Mouse (Mus musculus): ENCODE measurements around the gene Gm45713. TPM values are rescaled to one million over a fixed set of nuclear protein-coding genes. Genes with fewer than 3 reads are reported as not detected.
"Not testable (repeated sequence)": the region's sequence is repeated elsewhere in the genome, so short reads cannot be mapped to it uniquely, and the experiment has no call there.

The Gm45713 gene
- total RNA-seq, 2 experiments from 2014 or later: not detected

DNA sequence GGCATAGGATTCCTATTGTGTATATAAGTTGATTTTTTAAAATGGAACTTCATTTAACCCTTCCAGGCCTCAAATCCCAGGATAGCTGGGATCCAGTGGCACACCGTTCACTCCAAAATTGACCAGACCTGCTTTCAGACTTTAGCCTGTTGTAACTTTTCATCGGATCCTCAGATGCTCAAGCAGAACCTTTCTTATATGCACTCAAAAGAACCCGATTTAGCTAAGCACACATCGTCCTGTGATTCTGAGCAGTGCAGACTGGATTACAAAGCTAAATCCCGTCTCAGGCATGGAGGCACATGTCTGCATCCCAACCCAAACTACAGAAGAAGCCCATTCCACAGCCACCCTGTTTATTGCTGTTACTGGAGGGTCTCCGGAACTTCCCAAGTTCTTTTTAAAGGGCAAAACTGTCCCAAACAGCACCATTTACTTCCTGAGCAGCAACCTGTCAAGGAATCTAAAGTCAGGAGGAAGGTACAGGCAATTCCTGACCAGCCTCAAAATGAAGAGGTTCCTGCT, 8.3 kb downstream of the Gm45713 start:
- intact Hi-C loops (cut with DNase I): loop anchor here (2.0 kb wide), 1 partner anchor 47 kb away; no protein-coding TSS in a partner anchor
- DNase-seq (ENCODE audit: low spot score in 2 of 2): no peak

- DNase-seq (ENCODE audit: low spot score in 2 of 2): no peak
- intact Hi-C loops (cut with DNase I): no loop called here
Observed at GRCm38 (mm10) chr7:45126844-45127699, 9.0 kb downstream of the Gm45713 start.

DNA sequence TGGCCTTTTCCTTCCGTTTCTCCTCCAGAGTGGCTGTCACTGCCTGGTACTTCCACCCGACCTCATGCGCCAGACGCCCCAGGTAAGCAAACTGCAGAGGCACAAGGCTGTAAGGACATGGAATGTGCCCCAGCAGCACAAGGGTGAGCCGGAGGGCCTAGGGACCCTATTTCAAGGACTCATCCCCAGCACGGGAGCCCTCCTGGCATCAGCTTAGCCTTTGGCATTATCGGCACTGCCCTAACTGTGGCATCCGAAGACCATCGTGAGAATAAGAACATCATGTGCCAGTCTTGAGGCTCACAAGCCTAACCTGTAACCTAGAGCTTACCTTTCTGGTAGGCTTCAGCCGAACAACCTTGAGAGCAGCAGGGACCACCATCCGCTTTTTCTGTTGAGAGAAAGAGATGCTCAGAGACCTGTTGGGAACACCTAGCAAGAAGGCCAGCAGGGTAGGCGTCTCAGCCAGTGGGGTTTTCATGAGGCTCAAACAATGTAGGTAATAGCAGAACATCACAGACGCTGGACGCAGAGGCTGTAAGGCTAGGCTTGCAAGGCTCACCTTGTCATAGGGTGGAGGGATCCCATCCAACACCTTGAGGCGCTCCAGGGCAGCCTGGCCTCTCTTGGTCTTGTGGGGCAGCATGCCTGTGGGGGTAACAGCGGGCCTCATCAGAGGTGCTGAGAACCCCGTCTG, 9.7 kb downstream of the Gm45713 start:
- no peak for DNase-seq (ENCODE audit: low spot score in 2 of 2)
- intact Hi-C loops (cut with DNase I): no loop called here

- intact Hi-C loops (cut with DNase I); DNase-seq (ENCODE audit: low spot score in 2 of 2): not testable (repeated sequence)
Observed at GRCm38 (mm10) chr7:45125649-45126048, 10.4 kb downstream of the Gm45713 start.

GRCm38 (mm10) chr7:45125144-45125600, 10.9 kb downstream of the Gm45713 start:
- DNase-seq (ENCODE audit: low spot score in 2 of 2): no peak
- intact Hi-C loops (cut with DNase I): no loop called here

DNA sequence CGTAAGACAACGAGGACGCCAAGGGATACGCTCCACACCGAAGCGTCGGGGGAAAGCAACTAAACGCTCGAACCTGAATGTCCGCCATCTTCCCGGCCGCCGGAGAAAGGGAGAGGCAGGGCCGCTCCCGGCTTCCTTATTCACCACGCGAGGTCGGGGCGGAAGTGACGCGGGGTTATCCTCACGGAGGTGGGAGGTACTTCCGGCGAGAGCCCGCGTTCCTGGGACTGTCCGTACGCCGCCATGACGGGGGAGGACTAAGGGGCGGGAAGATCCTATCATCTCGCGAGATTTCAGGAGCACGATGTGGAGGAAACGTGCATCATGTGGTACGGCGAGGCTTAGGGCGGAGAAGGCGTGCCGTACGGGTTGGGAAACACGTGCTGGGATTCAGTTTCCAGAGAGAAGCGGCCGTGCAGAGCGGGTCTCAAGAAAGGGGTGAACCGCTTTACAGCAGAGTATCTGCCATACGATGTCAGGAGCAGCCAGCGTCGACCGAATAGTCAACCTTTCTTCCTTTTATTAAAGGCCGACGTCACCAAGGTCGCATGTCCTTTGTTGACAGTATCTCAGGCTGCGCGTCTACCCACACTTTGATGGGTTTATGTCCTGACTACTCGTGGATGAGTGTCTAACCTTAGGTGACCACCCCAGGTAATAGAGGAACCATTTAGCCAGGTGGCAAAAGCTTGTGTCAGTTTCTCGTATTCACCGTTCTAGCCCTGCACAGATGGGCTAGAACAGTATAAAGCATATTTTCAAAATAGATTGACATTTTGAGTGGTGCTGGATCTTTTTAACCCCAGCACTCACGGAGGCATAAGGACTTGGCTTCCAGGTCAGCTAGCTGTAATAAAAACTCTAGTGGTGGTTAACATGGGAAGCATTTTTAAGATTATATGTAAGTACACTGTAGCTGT, 11.5 kb downstream of the Gm45713 start, which contains the start of gene Rps11:
Rps11 (minus strand) TSS at position 216 of the 920 bp plus-strand sequence.
- peak; percentile 99 for DNase-seq (ENCODE audit: low spot score in 2 of 2)
- intact Hi-C loops (cut with DNase I): no loop called here

DNA sequence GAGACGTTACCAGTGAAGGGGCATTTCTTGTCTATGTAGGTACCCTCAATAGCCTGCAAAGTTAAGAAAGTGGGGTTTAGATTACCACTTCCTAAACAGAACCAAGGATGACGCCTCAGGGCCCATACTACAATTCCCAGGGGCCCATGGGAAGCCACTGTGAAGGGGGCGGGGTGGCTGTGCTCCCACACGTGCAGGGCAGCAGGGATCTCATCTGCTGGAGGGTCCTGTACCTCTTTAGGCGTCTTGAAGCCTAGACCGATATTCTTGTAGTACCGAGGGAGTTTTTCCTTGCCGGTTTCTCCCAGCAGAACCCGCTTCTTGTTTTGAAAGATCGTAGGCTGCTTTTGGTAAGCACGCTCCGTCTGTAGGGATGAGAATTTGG, 12.9 kb downstream of the Gm45713 start:
- intact Hi-C loops (cut with DNase I): no loop called here
- no peak for DNase-seq (ENCODE audit: low spot score in 2 of 2)

- intact Hi-C loops (cut with DNase I): no loop called here
- no peak for DNase-seq (ENCODE audit: low spot score in 2 of 2)
Observed at GRCm38 (mm10) chr7:45122561-45123185, 13.4 kb downstream of the Gm45713 start.

DNA sequence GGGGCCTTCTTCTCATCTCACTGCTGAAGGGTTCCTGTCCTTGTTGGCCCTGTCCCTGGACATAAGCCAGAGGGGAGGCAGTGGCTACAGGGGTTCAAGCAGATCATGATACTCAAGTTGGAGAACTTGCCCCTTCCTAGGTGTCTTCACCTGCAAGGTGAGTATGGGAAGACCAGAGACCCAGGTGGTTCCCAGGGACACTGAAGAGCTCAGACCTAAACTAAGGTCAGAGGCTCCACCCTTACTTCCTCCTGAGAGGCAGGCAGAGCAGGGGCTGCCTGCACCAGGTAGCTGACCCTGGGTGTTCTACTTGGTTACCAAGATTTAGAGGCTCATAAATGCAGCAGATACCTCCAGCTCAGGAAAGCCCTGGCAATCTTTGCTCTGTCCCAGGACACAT, 14.1 kb downstream of the Gm45713 start:
- no peak for DNase-seq (ENCODE audit: low spot score in 2 of 2)
- intact Hi-C loops (cut with DNase I): no loop called here

GRCm38 (mm10) chr7:45121404-45121803, 14.6 kb downstream of the Gm45713 start:
- no peak for DNase-seq (ENCODE audit: low spot score in 2 of 2)
- intact Hi-C loops (cut with DNase I): no loop called here

- intact Hi-C loops (cut with DNase I): no loop called here
- DNase-seq (ENCODE audit: low spot score in 2 of 2): no peak
Observed at GRCm38 (mm10) chr7:45119780-45120709, 16.0 kb downstream of the Gm45713 start.

GRCm38 (mm10) chr7:45118336-45118735, 17.7 kb downstream of the Gm45713 start:
- DNase-seq (ENCODE audit: low spot score in 2 of 2): no peak
- intact Hi-C loops (cut with DNase I): no loop called here

- intact Hi-C loops (cut with DNase I): no loop called here
Observed at GRCm38 (mm10) chr7:45117566-45117965, 18.5 kb downstream of the Gm45713 start.

DNA sequence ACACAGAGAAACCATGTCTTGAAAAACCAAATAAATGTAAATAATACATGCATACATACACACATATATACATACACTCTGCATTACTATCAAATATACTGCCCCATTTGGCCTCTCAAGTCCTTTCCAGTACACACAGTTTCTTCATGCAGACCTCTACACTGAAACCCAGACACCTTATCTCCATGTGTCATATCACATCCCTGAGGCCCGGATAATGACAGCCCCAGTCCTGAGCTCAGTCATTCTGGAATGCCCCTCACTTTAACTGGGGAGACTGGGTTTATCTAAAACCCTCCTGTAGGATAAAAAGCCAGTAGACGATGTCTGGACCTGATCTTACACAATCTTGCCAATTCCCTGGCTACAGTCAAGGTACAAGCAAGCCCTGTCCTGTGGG, 22.6 kb downstream of the Gm45713 start:
- DNase-seq (ENCODE audit: low spot score in 2 of 2): no peak
- intact Hi-C loops (cut with DNase I): no loop called here

More at GRCm38 (mm10) chr7:45117566-45117965, 18.5 kb downstream of the Gm45713 start:
- no peak for DNase-seq (ENCODE audit: low spot score in 2 of 2)

- DNase-seq (ENCODE audit: low spot score in 2 of 2): no peak
- intact Hi-C loops (cut with DNase I): no loop called here
Observed at GRCm38 (mm10) chr7:45112529-45112928, 23.5 kb downstream of the Gm45713 start.

GRCm38 (mm10) chr7:45111940-45112339, 24.1 kb downstream of the Gm45713 start:
- DNase-seq (ENCODE audit: low spot score in 2 of 2): no peak
- intact Hi-C loops (cut with DNase I): no loop called here

GRCm38 (mm10) chr7:45110089-45110488, 25.9 kb downstream of the Gm45713 start:
- DNase-seq (ENCODE audit: low spot score in 2 of 2); intact Hi-C loops (cut with DNase I): not testable (repeated sequence)

GRCm38 (mm10) chr7:45107052-45107645, 28.9 kb downstream of the Gm45713 start:
- DNase-seq (ENCODE audit: low spot score in 2 of 2): no peak
- intact Hi-C loops (cut with DNase I): no loop called here
